Mouse (Mus musculus) gastrocnemius, postnatal 10 days (tissue): ENCODE data around the gene Tspan5. TPM values are rescaled to one million over a fixed set of nuclear protein-coding genes. Genes with fewer than 3 reads are reported as not detected.

ENCODE experiments used
- DNase-seq: peaks from one replicate; pipeline ENCODE4 v3.0.0; 2021; ENCODE audit warnings: mixed read lengths
- total RNA-seq, 2 experiments: library from RNA; stranded (reverse); gene quantifications; 2 replicates each; pipeline ENCODE4 v1.2.3; 2021

Tspan5 gene
- total RNA-seq, 2 experiments from 2014 or later: 10.6 to 12.1 TPM

GRCm38 (mm10) chr3:138807795-138808194 lies 65.8 kb downstream of the Tspan5 start:
- DNase-seq: no peak

GRCm38 (mm10) chr3:138809509-138809908 lies 67.5 kb downstream of the Tspan5 start:
- no peak for DNase-seq

GRCm38 (mm10) chr3:138812565-138812964 lies 70.6 kb downstream of the Tspan5 start:
- DNase-seq: no peak

GRCm38 (mm10) chr3:138813139-138813810 lies 71.3 kb downstream of the Tspan5 start:
- DNase-seq: no peak

- no peak for DNase-seq
These were observed 72.5 kb downstream of the Tspan5 start for GRCm38 (mm10) chr3:138814457-138814856.

- DNase-seq: no peak
These were observed 73.3 kb downstream of the Tspan5 start for GRCm38 (mm10) chr3:138815127-138815837.

GRCm38 (mm10) chr3:138816888-138817656 lies 75.1 kb downstream of the Tspan5 start:
- no peak for DNase-seq

GRCm38 (mm10) chr3:138819862-138820261 lies 77.9 kb downstream of the Tspan5 start:
- no peak for DNase-seq

GRCm38 (mm10) chr3:138820296-138820695 lies 78.3 kb downstream of the Tspan5 start:
- DNase-seq: no peak

- DNase-seq: no peak
These were observed 80.0 kb downstream of the Tspan5 start for GRCm38 (mm10) chr3:138821886-138822445.

GRCm38 (mm10) chr3:138823857-138824256 lies 81.9 kb downstream of the Tspan5 start:
- DNase-seq: no peak

GRCm38 (mm10) chr3:138825296-138825695 lies 83.3 kb downstream of the Tspan5 start:
- no peak for DNase-seq

- no peak for DNase-seq
These were observed 84.3 kb downstream of the Tspan5 start for GRCm38 (mm10) chr3:138826243-138826800.

- no peak for DNase-seq
These were observed 91.0 kb downstream of the Tspan5 start for GRCm38 (mm10) chr3:138832827-138833517.

- no peak for DNase-seq
These were observed 92.2 kb downstream of the Tspan5 start for GRCm38 (mm10) chr3:138834174-138834573.

- DNase-seq: no peak
These were observed 94.9 kb downstream of the Tspan5 start for GRCm38 (mm10) chr3:138836937-138837336.

- no peak for DNase-seq
These were observed 95.7 kb downstream of the Tspan5 start for GRCm38 (mm10) chr3:138837651-138838050.

GRCm38 (mm10) chr3:138839656-138840055 lies 97.7 kb downstream of the Tspan5 start:
- DNase-seq: no peak

GRCm38 (mm10) chr3:138841288-138841687 lies 99.3 kb downstream of the Tspan5 start:
- DNase-seq: no peak

- DNase-seq: no peak
These were observed 101.2 kb downstream of the Tspan5 start for GRCm38 (mm10) chr3:138843180-138843579.

- DNase-seq: no peak
These were observed 101.6 kb downstream of the Tspan5 start for GRCm38 (mm10) chr3:138843641-138844040.

GRCm38 (mm10) chr3:138845820-138846219 lies 103.8 kb downstream of the Tspan5 start:
- DNase-seq: no peak
